Mouse (Mus musculus) E14TG2a.4 (cell line): ENCODE data around the gene Rps6ka5.

ENCODE experiments used
- CTCF ChIP-seq: conservative IDR thresholded peaks from 2 replicates; pipeline ENCODE4 v1.5.1; 2014; ENCODE audit warnings: low read length
- POU5F1 ChIP-seq: IDR thresholded peaks from 2 replicates; pipeline ENCODE4 v1.6.1; 2014; ENCODE audit warnings: low read length, borderline replicate concordance

DNA sequence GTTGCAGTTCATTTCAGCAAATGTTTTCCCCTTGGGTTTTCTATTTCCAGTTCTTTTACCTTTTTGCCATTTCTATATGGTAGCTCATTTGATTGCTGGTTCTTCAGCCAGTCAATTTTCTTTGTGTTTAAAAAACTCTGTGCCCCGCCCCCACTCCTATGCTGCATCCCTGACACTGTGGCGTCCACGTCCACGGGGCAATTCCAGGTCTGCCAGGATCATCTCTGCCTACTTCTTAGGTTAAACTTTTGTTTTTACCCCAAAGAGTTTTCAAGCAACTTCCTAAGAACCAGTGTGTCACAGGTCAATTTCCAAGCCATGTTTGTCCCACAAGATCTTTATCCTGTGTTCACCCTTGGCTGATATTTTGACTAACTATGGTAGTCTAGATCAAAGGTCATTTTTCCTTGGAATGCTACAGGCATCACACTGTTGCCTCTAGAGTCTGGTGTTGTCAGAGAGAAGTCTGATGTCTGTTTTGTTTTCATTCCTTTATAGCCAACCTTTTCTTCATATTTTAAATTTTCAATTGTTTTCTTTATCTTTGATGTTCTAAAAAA lies 12.3 kb upstream of the Rps6ka5 start:
- no peak for TF ChIP-seq CTCF
- TF ChIP-seq POU5F1: no peak
